Mouse (Mus musculus): ENCODE data around the gene Ccdc125. TPM values are rescaled to one million over a fixed set of nuclear protein-coding genes. Genes with fewer than 3 reads are reported as not detected.

Gene Ccdc125
- total RNA-seq, 2 experiments from 2014 or later = 0.59 TPM; not detected in 1

DNA sequence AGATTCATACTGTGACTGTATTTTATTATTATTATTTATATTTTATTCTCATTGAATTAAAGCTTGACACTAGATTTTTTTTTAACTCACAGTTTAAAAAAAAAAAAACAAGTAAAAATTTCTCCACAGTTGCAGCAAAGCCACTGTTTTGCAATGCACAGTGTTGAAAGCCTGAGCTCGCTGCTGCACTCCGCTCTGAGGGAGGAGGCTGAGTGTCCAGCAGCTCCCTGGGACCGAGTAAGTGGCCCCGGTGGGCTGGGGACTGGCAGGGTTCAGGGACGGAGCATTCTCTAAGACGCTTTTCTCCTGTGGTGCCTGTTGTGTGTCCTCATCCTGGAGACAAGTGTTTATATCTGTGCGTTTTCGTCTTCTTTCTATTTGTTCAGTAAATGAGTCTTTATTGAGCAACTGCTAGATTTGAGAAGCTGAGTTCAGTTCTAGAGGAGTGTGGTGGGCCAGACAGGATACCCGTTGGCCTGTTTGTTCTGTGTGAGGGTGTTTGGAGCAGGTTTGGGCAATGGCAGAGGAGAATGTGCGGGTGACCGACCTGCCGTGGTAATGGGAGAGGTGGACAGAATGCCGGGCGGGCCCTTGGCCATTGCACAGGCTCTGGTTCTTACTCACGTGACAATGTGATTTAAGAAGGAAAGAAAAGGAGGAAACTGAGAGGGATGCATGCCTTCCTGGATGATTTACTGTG, 6.6 kb downstream of the Ccdc125 start:
- no peak overlapping the region for H3K4me3 ChIP-seq
- intact Hi-C loops (cut with DNase I) = no loop called here
- H3K27ac ChIP-seq = no peak overlapping the region
- DNase-seq (ENCODE audit: extremely low spot score in 1 of 2, low spot score in 2 of 2) = no peak
- TF ChIP-seq CTCF (IDR thresholded peaks at IDR 0.05) = no peak

DNA sequence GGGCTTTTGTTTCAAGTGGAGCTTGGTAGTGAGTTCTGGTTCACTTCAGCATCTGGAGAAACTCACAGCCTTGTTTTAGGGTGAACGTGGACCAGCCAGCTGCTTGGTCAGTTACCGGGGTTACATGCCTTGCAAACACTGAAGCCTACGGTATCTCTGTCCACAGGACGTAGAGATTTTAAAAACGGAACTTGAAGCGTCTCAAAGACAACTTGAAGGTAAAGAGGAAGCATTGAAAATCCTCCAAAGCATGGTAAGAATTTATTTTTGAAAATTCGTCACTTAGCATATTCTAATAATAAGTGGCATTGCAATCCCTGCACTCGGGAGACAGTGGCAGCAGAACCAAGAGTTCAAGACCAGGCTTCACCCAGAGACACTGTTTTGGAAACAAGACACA, 12.1 kb downstream of the Ccdc125 start:
- H3K27ac ChIP-seq = no peak overlapping the region
- intact Hi-C loops (cut with DNase I) = no loop called here
- DNase-seq (ENCODE audit: extremely low spot score in 1 of 2, low spot score in 2 of 2) = no peak
- no peak for TF ChIP-seq CTCF (IDR thresholded peaks at IDR 0.05)
- H3K4me3 ChIP-seq = no peak overlapping the region

DNA sequence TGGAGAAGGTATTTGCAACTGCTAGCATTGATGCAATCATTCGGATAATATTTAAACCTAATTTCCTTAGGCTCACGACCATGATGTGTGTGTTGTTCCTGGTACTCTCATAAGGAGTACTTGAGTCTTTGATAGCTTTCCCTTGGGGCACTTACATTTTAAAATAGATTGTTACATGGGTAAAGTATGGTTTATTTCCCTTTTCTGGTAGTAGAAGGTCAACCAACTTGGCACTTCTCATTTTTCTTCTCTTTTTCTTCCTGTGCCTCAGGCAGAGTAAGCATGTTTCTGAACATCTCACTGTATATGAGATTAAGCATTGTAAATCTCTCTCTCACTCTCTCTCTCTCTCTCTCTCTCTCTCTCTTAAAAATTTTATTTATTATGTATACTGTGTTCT, 13.3 kb downstream of the Ccdc125 start:
- no peak overlapping the region for H3K4me3 ChIP-seq
- intact Hi-C loops (cut with DNase I) = no loop called here
- no peak for DNase-seq (ENCODE audit: extremely low spot score in 1 of 2, low spot score in 2 of 2)
- no peak overlapping the region for H3K27ac ChIP-seq
- no peak for TF ChIP-seq CTCF (IDR thresholded peaks at IDR 0.05)

DNA sequence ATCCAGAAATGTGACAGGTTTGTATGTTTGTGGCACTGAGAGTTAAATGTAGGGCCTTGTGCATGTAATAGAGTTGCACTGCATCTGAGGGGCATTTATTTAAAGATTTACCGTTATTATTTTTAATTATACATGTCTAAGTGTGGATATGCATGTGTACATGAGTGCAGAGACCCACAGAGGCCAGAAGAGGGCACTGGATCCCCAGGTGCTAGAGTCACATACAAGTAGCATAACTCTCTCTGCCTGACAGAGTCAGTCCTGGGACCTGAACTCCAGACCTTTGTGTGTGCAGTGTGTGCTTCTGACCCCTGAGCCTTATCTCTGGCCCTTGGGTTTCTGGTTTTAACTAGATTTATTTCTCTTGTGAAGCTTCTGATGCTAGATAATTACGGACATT, 14.8 kb downstream of the Ccdc125 start:
- no peak; the same call in 1 of the 2 replicates for TF ChIP-seq CTCF (IDR thresholded peaks at IDR 0.05)
- intact Hi-C loops (cut with DNase I) = no loop called here

DNA sequence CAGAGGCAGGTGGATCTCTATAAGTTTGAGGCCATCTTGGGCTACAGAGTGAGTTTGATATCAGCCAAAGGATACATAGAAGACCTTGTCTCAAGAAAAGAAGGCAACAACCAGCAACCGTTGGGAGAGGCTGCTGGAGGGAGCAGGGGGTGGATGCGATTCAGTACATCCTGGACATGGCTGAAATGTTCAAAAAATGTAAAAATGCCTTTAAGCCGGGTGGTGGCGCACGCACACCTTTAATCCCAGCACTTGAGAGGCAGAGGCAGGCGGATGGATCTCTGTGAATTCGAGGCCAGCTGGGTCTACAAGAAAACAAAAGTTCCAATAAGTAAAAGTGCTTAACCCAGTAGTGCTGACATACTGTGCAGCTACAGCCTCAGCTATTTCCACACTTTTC, 18.0 kb downstream of the Ccdc125 start:
- TF ChIP-seq CTCF (IDR thresholded peaks at IDR 0.05) = no peak
- no peak for DNase-seq (ENCODE audit: extremely low spot score in 1 of 2, low spot score in 2 of 2)
- H3K27ac ChIP-seq = no peak overlapping the region
- intact Hi-C loops (cut with DNase I) = no loop called here
- no peak overlapping the region for H3K4me3 ChIP-seq

More for the DNA sequence above, 14.8 kb downstream of the Ccdc125 start:
- no peak overlapping the region for H3K4me3 ChIP-seq
- no peak for DNase-seq (ENCODE audit: extremely low spot score in 1 of 2, low spot score in 2 of 2)
- H3K27ac ChIP-seq = no peak overlapping the region

DNA sequence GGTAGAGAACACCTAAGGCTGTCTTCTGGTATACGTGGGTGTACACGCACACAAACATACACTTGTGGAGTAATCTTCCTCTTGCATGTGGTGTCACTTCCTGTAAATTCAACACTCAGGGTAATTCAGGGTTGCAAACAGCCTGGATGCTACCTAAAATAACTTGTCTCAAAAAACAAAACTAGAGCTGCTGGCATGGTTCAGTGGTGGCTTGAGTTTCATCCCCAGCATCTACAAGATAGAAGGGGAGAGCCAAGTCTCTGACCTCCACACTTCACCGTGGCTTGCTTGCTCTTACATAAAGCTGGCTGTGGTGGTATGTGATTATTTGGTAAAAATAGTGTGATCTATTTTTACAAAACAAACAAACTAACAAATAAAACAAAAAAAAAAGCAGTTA, 28.0 kb downstream of the Ccdc125 start:
- no peak for DNase-seq (ENCODE audit: extremely low spot score in 1 of 2, low spot score in 2 of 2)
- TF ChIP-seq CTCF (IDR thresholded peaks at IDR 0.05) = no peak
- intact Hi-C loops (cut with DNase I) = no loop called here

DNA sequence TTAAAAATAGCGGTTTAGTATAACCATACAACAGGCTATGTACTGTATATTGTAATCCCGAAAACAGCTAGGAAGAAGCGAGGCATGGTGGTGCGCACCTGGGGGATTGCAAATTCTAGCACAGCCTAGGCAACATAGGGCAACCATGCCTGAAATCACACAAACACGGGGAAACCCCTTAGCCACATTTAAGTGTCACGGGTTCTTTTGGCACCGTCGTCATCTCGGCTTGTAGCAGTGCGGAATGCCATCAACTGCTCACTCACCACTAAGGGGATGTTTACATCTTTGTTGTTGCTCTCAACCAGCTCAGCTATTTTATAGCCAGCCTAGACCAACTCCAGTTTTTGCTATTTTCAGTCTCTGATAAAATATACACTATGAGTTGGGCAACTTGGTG, 29.3 kb downstream of the Ccdc125 start:
- intact Hi-C loops (cut with DNase I) = no loop called here
- no peak overlapping the region for H3K27ac ChIP-seq
- H3K4me3 ChIP-seq = no peak overlapping the region
- DNase-seq (ENCODE audit: extremely low spot score in 1 of 2, low spot score in 2 of 2) = no peak
- TF ChIP-seq CTCF (IDR thresholded peaks at IDR 0.05) = no peak

More for the DNA sequence above, 28.0 kb downstream of the Ccdc125 start:
- no peak overlapping the region for H3K27ac ChIP-seq
- H3K4me3 ChIP-seq = no peak overlapping the region

DNA sequence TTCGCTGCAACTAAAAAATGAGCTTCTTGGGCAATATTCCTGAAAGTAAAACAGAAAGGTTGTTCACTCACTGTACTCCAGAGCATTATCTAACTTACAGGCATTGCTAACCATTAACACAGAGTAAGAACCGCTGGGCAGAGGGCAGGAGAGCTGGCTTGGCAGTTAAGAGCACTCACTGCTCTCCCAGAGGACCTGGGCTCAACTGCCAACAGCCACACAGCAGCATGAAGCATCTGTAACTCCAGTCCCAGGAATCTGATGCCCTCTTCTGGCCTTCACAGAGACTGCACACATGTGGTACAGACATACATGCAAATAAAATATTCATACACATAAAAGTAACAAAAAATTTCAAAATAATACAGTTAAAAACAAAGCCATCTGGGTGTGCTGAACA, 34.0 kb downstream of the Ccdc125 start:
- intact Hi-C loops (cut with DNase I) = loop anchor here (10.0 kb wide), 1 partner anchor 229 kb away; no protein-coding TSS in a partner anchor
- H3K27ac ChIP-seq = no peak overlapping the region
- no peak overlapping the region for H3K4me3 ChIP-seq
- peak; percentile 7 for TF ChIP-seq CTCF (IDR thresholded peaks at IDR 0.05)
- no peak for DNase-seq (ENCODE audit: extremely low spot score in 1 of 2, low spot score in 2 of 2)

DNA sequence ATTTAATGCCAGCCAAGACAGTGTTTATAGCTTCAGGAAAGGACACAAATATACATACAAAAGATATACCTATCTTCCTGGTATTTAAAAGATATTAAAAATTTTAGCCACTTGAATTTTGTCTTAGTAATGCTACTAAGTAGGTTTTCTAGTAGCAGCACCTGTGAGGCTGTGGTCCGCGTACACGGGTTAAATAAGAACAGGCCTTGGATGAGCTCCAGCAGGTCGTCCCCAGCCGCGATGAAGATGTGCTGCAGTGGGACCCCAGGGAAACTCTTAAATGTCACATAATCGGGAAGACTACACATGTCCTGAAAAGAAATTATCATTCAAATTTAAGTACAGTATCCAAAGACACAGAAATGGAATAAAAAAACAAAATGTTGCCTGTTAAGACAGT, 36.7 kb downstream of the Ccdc125 start:
- H3K27ac ChIP-seq = no peak overlapping the region
- no peak overlapping the region for H3K4me3 ChIP-seq
- intact Hi-C loops (cut with DNase I) = loop anchor here (10.0 kb wide), 1 partner anchor 231 kb away; no protein-coding TSS in a partner anchor
- DNase-seq (ENCODE audit: extremely low spot score in 1 of 2, low spot score in 2 of 2) = no peak
- TF ChIP-seq CTCF (IDR thresholded peaks at IDR 0.05) = no peak

DNA sequence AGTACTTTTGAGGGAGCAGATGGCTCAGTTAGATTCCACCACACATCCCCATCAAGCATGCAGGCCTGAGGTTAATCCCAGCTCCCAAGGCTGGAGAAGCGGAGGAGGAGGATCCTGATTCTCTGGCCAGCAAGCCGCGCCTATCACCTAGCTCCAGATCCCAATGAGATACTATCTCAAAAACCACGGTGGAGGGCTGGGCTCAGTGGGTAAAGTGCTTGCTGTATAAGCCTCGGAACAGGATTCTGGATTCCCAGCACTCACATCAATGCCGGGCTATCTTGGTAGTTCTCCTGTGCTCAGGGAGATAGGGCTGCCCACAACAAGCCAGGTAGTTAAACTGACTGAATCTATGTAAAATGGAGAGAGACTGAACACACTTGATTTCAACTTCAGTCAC, 46.0 kb downstream of the Ccdc125 start:
- DNase-seq (ENCODE audit: extremely low spot score in 1 of 2, low spot score in 2 of 2) = no peak
- H3K27ac ChIP-seq = no peak overlapping the region
- TF ChIP-seq CTCF (IDR thresholded peaks at IDR 0.05) = no peak
- intact Hi-C loops (cut with DNase I) = loop anchor here (10.0 kb wide), 1 partner anchor 651 kb away; no protein-coding TSS in a partner anchor
- no peak overlapping the region for H3K4me3 ChIP-seq

DNA sequence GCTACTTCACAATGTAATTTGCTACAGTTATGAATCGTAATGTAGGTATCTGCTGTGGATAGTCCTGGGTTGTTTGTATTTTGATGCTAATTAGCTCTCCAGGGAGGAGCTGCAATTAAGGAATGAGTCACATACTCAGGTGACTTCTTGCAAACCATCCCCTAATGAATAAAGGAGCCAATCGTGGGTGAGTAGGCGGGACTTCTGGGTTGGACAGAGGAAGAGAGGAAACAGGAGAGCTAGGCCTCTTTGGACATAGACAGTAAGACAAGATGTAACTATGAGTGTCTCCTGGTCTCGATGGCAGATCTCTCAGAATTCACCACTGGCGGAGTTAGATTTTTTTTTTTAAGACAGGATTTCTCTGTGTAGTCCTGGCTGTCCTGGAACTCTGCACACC, 52.1 kb downstream of the Ccdc125 start:
- DNase-seq (ENCODE audit: extremely low spot score in 1 of 2, low spot score in 2 of 2) = no peak
- TF ChIP-seq CTCF (IDR thresholded peaks at IDR 0.05) = no peak
- Histone ChIP-seq H3K4me3 (no peak overlapping the region), H3K27ac (no peak overlapping the region)
- intact Hi-C loops (cut with DNase I) = no loop called here

DNA sequence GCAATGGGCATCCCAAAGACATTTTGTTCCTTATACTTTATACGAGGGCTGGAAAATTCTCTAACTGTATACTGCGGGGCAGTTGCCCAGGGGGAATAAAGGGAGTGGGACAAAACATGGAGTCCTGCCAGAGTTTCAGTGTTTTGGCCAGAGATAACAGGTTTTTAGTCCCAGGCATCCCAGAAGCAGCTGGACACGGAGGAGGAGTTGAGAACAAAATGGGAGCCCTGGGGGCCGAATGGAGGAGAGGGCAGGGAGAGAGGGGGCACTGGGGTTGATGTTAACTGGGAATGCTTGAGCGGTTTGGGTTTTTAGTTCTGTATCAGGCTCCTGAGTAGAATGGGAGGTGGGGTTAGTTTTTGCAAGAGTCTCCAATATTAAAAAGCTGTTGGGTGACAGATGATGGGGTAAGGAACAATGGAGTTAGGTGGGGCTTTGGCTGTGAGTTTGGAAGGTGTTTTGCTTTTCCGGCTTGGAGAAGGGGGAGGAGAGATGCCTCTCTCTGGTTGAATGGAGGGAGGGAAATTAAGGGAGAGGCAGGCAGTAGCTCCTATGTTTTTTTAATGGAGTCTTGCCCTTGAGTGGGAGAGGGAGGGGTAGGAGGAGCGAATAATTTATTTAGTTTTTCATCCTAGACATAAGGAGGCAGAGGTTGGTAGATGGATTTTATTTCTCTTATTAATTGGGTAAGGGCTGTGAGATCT, 54.7 kb downstream of the Ccdc125 start:
- intact Hi-C loops (cut with DNase I) = no loop called here
- no peak overlapping the region for H3K4me3 ChIP-seq
- no peak overlapping the region for H3K27ac ChIP-seq
- DNase-seq (ENCODE audit: extremely low spot score in 1 of 2, low spot score in 2 of 2) = no peak
- no peak for TF ChIP-seq CTCF (IDR thresholded peaks at IDR 0.05)

All from left cerebral cortex, adult 2 months (tissue).